Mouse (Mus musculus) Patski (cell line): ENCODE data around the gene Slc25a42. TPM values are rescaled to one million over a fixed set of nuclear protein-coding genes. Genes with fewer than 3 reads are reported as not detected.

ENCODE experiments used
- ATAC-seq: fragments of 100-300 bp; one replicate; pipeline ENCODE4 v1.8.0; 2021
- CTCF ChIA-PET: fragments of 350-600 bp; sonication (Branson Sonifier 250); formaldehyde crosslinking; loops from one replicate; lab custom pipeline; 2022; ENCODE audit warnings: inconsistent platforms; lab: Charles Lee
- POLR2A ChIA-PET: fragments of 350-600 bp; sonication (Branson Sonifier 250); formaldehyde crosslinking; loops from one replicate; lab custom pipeline; 2022; ENCODE audit warnings: antibody characterized with exemption, inconsistent platforms; lab: Charles Lee
- DNase-seq: peaks from one replicate; pipeline ENCODE4 v3.0.0-alpha.2; 2011; ENCODE audit warnings: low read depth, low spot score
- H3K27me3 ChIP-seq: fragments of 371-371 bp; one replicate; pipeline ENCODE4 v1.5.1; 2021
- CTCF ChIP-seq: fragments of 100-300 bp; IDR thresholded peaks from one replicate; pipeline ENCODE4 v1.5.1; 2021
- in situ Hi-C: fragments of 300-500 bp; cut with MboI; formaldehyde crosslinking; loops from 3 replicates; pipeline ENCODE4 v1.11.1; 2018; ENCODE audit warnings: low pct_unique_long_range_greater_than_20kb, mixed read lengths
- polyA plus RNA-seq: library from polyadenylated mRNA; unstranded; gene quantifications from one replicate; pipeline ENCODE4 v1.2.3, GENCODE M21; 2021

Slc25a42 gene
- polyA plus RNA-seq, 1 experiment from 2014 or later = 5.0 TPM

- ATAC-seq = no peak
- CTCF ChIA-PET = interaction anchor here (0.7 to 3.3 kb wide), 11 partner anchors 8 to 115 kb away, joined by 3 to 15 read pairs (median 3); partner anchors contain the start of gene Tmem161a
- POLR2A ChIA-PET = no interaction called here
- in situ Hi-C loops = no loop called here
- no peak for DNase-seq
- TF ChIP-seq CTCF = no peak
- H3K27me3 ChIP-seq = no peaks in the 10 kb centered on the region
Observed at GRCm38 (mm10) chr8:70200098-70200681, 11.9 kb downstream of the Slc25a42 start.

- TF ChIP-seq CTCF = no peak
- no peaks in the 10 kb centered on the region for H3K27me3 ChIP-seq
- DNase-seq = no peak
- no peak for ATAC-seq
- in situ Hi-C loops = no loop called here
- POLR2A ChIA-PET = no interaction called here
- CTCF ChIA-PET = interaction anchor here (3.3 kb wide), 1 partner anchor 26 kb away, joined by 15 read pairs; no protein-coding TSS in a partner anchor
Observed at GRCm38 (mm10) chr8:70197603-70198002, 14.5 kb downstream of the Slc25a42 start.

- DNase-seq (no peak), ATAC-seq (no peak)
- no peaks in the 10 kb centered on the region for H3K27me3 ChIP-seq
- ChIA-PET POLR2A (interaction anchor here (1.1 kb wide), 1 partner anchor 17 kb away, joined by 3 read pairs; the partner anchor contains the start of gene Slc25a42), CTCF (interaction anchor here (2.1 kb wide), 1 partner anchor 13 kb away, joined by 7 read pairs; no protein-coding TSS in a partner anchor)
- no peak for TF ChIP-seq CTCF
- in situ Hi-C loops = no loop called here
Observed at GRCm38 (mm10) chr8:70195762-70196161, 16.3 kb downstream of the Slc25a42 start.

- ChIA-PET CTCF (interaction anchor here (0.9 to 2.1 kb wide), 3 partner anchors 15 to 29 kb away, joined by 3 to 7 read pairs (median 3); no protein-coding TSS in a partner anchor), POLR2A (interaction anchor here (0.8 kb wide), 1 partner anchor 10 kb away, joined by 3 read pairs; no protein-coding TSS in a partner anchor)
- in situ Hi-C loops = no loop called here
- DNase-seq (no peak), ATAC-seq (no peak)
- TF ChIP-seq CTCF = no peak
- no peaks in the 10 kb centered on the region for H3K27me3 ChIP-seq
Observed at GRCm38 (mm10) chr8:70194191-70194590, 17.9 kb downstream of the Slc25a42 start.

GRCm38 (mm10) chr8:70193238-70193637 lies 18.9 kb downstream of the Slc25a42 start:
- in situ Hi-C loops = no loop called here
- ChIA-PET POLR2A (no interaction called here), CTCF (no interaction called here)
- ATAC-seq (no peak), DNase-seq (no peak)
- H3K27me3 ChIP-seq = no peaks in the 10 kb centered on the region
- TF ChIP-seq CTCF = no peak

- CTCF ChIA-PET = no interaction called here
- no peak for TF ChIP-seq CTCF
- H3K27me3 ChIP-seq = no peaks in the 10 kb centered on the region
- ATAC-seq = no peak
- DNase-seq = no peak
- POLR2A ChIA-PET = no interaction called here
- in situ Hi-C loops = no loop called here
Observed at GRCm38 (mm10) chr8:70188707-70189106, 23.4 kb downstream of the Slc25a42 start.

- in situ Hi-C loops = no loop called here
- CTCF ChIA-PET = no interaction called here
- POLR2A ChIA-PET = interaction anchor here (0.6 kb wide), 1 partner anchor 1005 kb away, joined by 5 read pairs; no protein-coding TSS in a partner anchor
- no peaks in the 10 kb centered on the region for H3K27me3 ChIP-seq
- DNase-seq (no peak), ATAC-seq (no peak)
- no peak for TF ChIP-seq CTCF
Observed at GRCm38 (mm10) chr8:70183194-70183593, 28.9 kb downstream of the Slc25a42 start.

- CTCF ChIA-PET = no interaction called here
- POLR2A ChIA-PET = interaction anchor here (1.7 kb wide), 1 partner anchor 10 kb away, joined by 5 read pairs; the partner anchor contains the start of gene Tmem161a
- DNase-seq (no peak), ATAC-seq (no peak)
- no peaks in the 10 kb centered on the region for H3K27me3 ChIP-seq
- in situ Hi-C loops = no loop called here
- TF ChIP-seq CTCF = no peak
Observed at GRCm38 (mm10) chr8:70181903-70182252, 30.2 kb downstream of the Slc25a42 start.

- ATAC-seq (no peak), DNase-seq (no peak)
- in situ Hi-C loops = no loop called here
- H3K27me3 ChIP-seq = no peaks in the 10 kb centered on the region
- TF ChIP-seq CTCF = no peak
- ChIA-PET POLR2A (interaction anchor here (1.7 kb wide), 1 partner anchor 9 kb away, joined by 5 read pairs; the partner anchor contains the start of gene Tmem161a), CTCF (no interaction called here)
Observed at GRCm38 (mm10) chr8:70181212-70181902, 30.7 kb downstream of the Slc25a42 start.

GRCm38 (mm10) chr8:70179082-70179481 lies 33.0 kb downstream of the Slc25a42 start:
- in situ Hi-C loops = no loop called here
- no peaks in the 10 kb centered on the region for H3K27me3 ChIP-seq
- ChIA-PET POLR2A (no interaction called here), CTCF (interaction anchor here (0.6 to 1.4 kb wide), 3 partner anchors 15 to 57 kb away, joined by 3 read pairs; partner anchors contain the start of gene Slc25a42)
- TF ChIP-seq CTCF = no peak
- ATAC-seq (no peak), DNase-seq (no peak)
